29 mouse cellular contexts compared by ENCODE assay signal in genomic region chr2:173305011-173305410, GRCm38 (mm10). TPM values are rescaled to one million over a fixed set of nuclear protein-coding genes. Genes with fewer than 3 reads are reported as not detected.
DNase-seq lines count a peak whose midpoint lies in the region; ATAC-seq and TF ChIP-seq lines count a peak whose summit lies in the region.
"Had no signal": no experiment of that assay in that cellular context is flagged by ENCODE, and none has a peak within 500 bp of the region (broad histone marks: within the 10 kb centered on the region; RNA-seq: fewer than 3 reads in every experiment).

No protein-coding gene starts in this region.

- ATAC-seq in intestine, embryonic 15.5 days = no peak
- no peak for ATAC-seq in intestine, embryonic 16.5 days
- ATAC-seq in hindbrain, embryonic 16.5 days = no peak
- ATAC-seq: activated CD4-positive, CD25-positive, alpha-beta regulatory T cell, adult 4 months; forebrain, embryonic 13.5 days; forebrain, embryonic 16.5 days; Patski had no signal

- no peaks in the 10 kb centered on the region for H3K36me3 ChIP-seq in intestine, embryonic 15.5 days
- no peaks in the 10 kb centered on the region for H3K36me3 ChIP-seq in intestine, embryonic 16.5 days (ENCODE audit: control insufficient read depth, insufficient read depth, low read length)
- H3K36me3 ChIP-seq in hindbrain, embryonic 16.5 days (ENCODE audit: control insufficient read depth, insufficient read depth, low read length) = no peaks in the 10 kb centered on the region
- H3K36me3 ChIP-seq: embryonic facial prominence, embryonic 10.5 days; embryonic facial prominence, embryonic 13.5 days; G1E had no signal

- DNase-seq in gastrocnemius, adult 2 months = peak; percentile 10
- DNase-seq in gastrocnemius, adult 18-20 months (ENCODE audit: low spot score) = no peak
- peak; percentile 74 for DNase-seq in ES-CJ7 (ENCODE audit: low read depth, low spot score)
- peak; percentile 80 for DNase-seq in ZHBTc4 (ENCODE audit: low read depth, low spot score)
- DNase-seq in lung, postnatal 10 days = no peak
- DNase-seq: adrenal gland, adult 8-10 months; adrenal gland, postnatal 25 days; cerebellum, adult 11-12 months; cerebellum, adult 8-10 months; cerebellum, postnatal 10 days; cerebellum, postnatal 36 days; embryo, embryonic 11 days; gastrocnemius, postnatal 25 days; heart, adult 18-20 months; heart, postnatal 14 days; heart, postnatal 4 days; kidney, adult 18-20 months had no signal

- H3K4me1 ChIP-seq in intestine, embryonic 15.5 days (replicated peaks) = peaks cover 9% of the 10 kb centered on the region
- H3K4me1 ChIP-seq in intestine, embryonic 16.5 days (ENCODE audit: control insufficient read depth, insufficient read depth, low read length) = peaks cover 10% of the 10 kb centered on the region
- peaks cover 14% of the 10 kb centered on the region for H3K4me1 ChIP-seq in hindbrain, embryonic 16.5 days (ENCODE audit: control insufficient read depth, insufficient read depth, low read depth, low read length)

- 30% methylated on average over 12 of the region's 12 CpGs for WGBS in intestine, embryonic 15.5 days
- 26% methylated on average over 12 of the region's 12 CpGs for WGBS in intestine, embryonic 16.5 days
- WGBS in hindbrain, embryonic 16.5 days = 59% methylated on average over 12 of the region's 12 CpGs

- intact Hi-C loops in gastrocnemius, adult 2 months (cut with DNase I) = no loop called here

- no peak overlapping the region for H3K27ac ChIP-seq in gastrocnemius, adult 2 months
- no peak overlapping the region for H3K27ac ChIP-seq in intestine, embryonic 15.5 days
- H3K27ac ChIP-seq in intestine, embryonic 16.5 days (ENCODE audit: low read length) = no peak overlapping the region
- no peak overlapping the region for H3K27ac ChIP-seq in hindbrain, embryonic 16.5 days (ENCODE audit: low read depth, low read length)
- H3K27ac ChIP-seq: embryonic facial prominence, embryonic 10.5 days; embryonic facial prominence, embryonic 13.5 days; forebrain, embryonic 13.5 days; hindbrain, embryonic 14.5 days had no signal

- H3K27me3 ChIP-seq in intestine, embryonic 15.5 days (replicated peaks) = no peaks in the 10 kb centered on the region
- no peaks in the 10 kb centered on the region for H3K27me3 ChIP-seq in intestine, embryonic 16.5 days (replicated peaks; ENCODE audit: control insufficient read depth, insufficient read depth, low read length)
- H3K27me3 ChIP-seq in hindbrain, embryonic 16.5 days (replicated peaks; ENCODE audit: control insufficient read depth, insufficient read depth, low read length) = no peaks in the 10 kb centered on the region
- H3K27me3 ChIP-seq: embryonic facial prominence, embryonic 13.5 days; Patski had no signal

- H3K9ac ChIP-seq in intestine, embryonic 15.5 days = no peak overlapping the region
- no peak overlapping the region for H3K9ac ChIP-seq in intestine, embryonic 16.5 days (ENCODE audit: low read depth, low read length)
- no peak overlapping the region for H3K9ac ChIP-seq in hindbrain, embryonic 16.5 days (ENCODE audit: low read depth, low read length)
- H3K9ac ChIP-seq: embryonic facial prominence, embryonic 13.5 days; forebrain, embryonic 13.5 days; hindbrain, embryonic 14.5 days had no signal

- no peaks in the 10 kb centered on the region for H3K9me3 ChIP-seq in intestine, embryonic 15.5 days
- no peaks in the 10 kb centered on the region for H3K9me3 ChIP-seq in intestine, embryonic 16.5 days (ENCODE audit: control insufficient read depth, low read length)
- no peaks in the 10 kb centered on the region for H3K9me3 ChIP-seq in hindbrain, embryonic 16.5 days (ENCODE audit: control insufficient read depth, low read length)
- H3K9me3 ChIP-seq: embryonic facial prominence, embryonic 10.5 days; embryonic facial prominence, embryonic 13.5 days; forebrain, embryonic 13.5 days had no signal

- H3K4me2 ChIP-seq in intestine, embryonic 15.5 days (replicated peaks) = 0 out of 2 replicates have a peak overlapping the region, but pooled peaks have one; percentile 6
- no peak overlapping the region for H3K4me2 ChIP-seq in intestine, embryonic 16.5 days (ENCODE audit: low read depth, low read length)
- no peak overlapping the region for H3K4me2 ChIP-seq in hindbrain, embryonic 16.5 days (ENCODE audit: low read length)
- H3K4me2 ChIP-seq: embryonic facial prominence, embryonic 13.5 days; forebrain, embryonic 13.5 days; hindbrain, embryonic 14.5 days had no signal

- TF ChIP-seq CTCF in gastrocnemius, adult 2 months (IDR thresholded peaks at IDR 0.05) = no peak

- no peak overlapping the region for H3K4me3 ChIP-seq in gastrocnemius, adult 2 months
- H3K4me3 ChIP-seq in intestine, embryonic 15.5 days (replicated peaks) = no peak overlapping the region
- no peak overlapping the region for H3K4me3 ChIP-seq in intestine, embryonic 16.5 days (ENCODE audit: low read length)
- H3K4me3 ChIP-seq in hindbrain, embryonic 16.5 days (ENCODE audit: low read length) = no peak overlapping the region
- H3K4me3 ChIP-seq: embryonic facial prominence, embryonic 10.5 days; embryonic facial prominence, embryonic 13.5 days; erythroblast, embryonic 14.5 days; forebrain, embryonic 13.5 days had no signal

RNA-seq across cellular contexts. Expression of gene Pmepa1, which starts 28.7 kb away (rescaled TPM):
- 10 to 100 TPM; 20.0 to 24.4 TPM for total RNA-seq in gastrocnemius, adult 2 months (2021)
- 10 to 100 TPM; 17.2 to 31.9 TPM for total RNA-seq in gastrocnemius, adult 18-20 months (2021)
- polyA plus RNA-seq in intestine, embryonic 15.5 days (2015; fragmentation: Nextera tagmentation; extraction: Ambion mirVana) = 5.6 and 5.9 TPM in 2 replicates
- 4.4 and 4.6 TPM in 2 replicates for polyA plus RNA-seq in intestine, embryonic 16.5 days (2015; fragmentation: Nextera tagmentation; extraction: Ambion mirVana)
- 3.2 and 3.9 TPM in 2 replicates for polyA plus RNA-seq in hindbrain, embryonic 16.5 days (2015; fragmentation: Nextera tagmentation; extraction: Ambion mirVana)
- polyA plus RNA-seq: G1E had no signal

Comparison
In these comparisons a context has a peak if more than half of its experiments do, and no peak if none do; other contexts are left out.
1. DNase-seq: peak in gastrocnemius, adult 2 months (single experiment), ES-CJ7 (single experiment) and ZHBTc4 (single experiment); none in gastrocnemius, adult 18-20 months (single experiment) and lung, postnatal 10 days (single experiment).